Mouse (Mus musculus): Measurements from ENCODE around the gene Nos1ap.

DNA sequence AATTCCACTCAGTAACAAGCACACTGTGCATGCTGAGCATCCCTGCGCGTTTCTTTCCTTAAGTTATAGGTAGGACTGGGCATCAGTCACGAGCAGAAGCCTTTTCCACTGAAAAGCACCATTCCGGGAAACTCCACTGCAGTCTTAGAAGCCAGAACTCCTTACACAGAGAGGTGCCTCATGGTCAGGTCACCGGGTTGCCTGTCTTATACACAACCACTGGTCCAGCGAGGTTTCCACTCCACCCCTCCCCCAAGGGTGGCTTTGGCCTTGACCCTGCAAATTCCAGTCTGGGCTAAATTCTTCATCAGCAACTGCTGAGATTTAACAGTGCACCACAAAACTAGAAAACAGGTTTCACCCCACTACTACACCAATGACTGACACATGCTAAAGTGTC, 1.3 kb downstream of the Nos1ap start:
- TF ChIP-seq CTCF (IDR thresholded peaks at IDR 0.05; ENCODE audit: low read depth) (no peak), EP300 (optimal IDR thresholded peaks at IDR 0.05) (no peak)
